Mouse (Mus musculus) cerebellum, adult 9-10 months (tissue): ENCODE data around the gene Pnliprp1.

Source experiments
- DNase-seq: peaks from one replicate; pipeline ENCODE4 v3.0.0; 2022

The Pnliprp1 gene

DNA sequence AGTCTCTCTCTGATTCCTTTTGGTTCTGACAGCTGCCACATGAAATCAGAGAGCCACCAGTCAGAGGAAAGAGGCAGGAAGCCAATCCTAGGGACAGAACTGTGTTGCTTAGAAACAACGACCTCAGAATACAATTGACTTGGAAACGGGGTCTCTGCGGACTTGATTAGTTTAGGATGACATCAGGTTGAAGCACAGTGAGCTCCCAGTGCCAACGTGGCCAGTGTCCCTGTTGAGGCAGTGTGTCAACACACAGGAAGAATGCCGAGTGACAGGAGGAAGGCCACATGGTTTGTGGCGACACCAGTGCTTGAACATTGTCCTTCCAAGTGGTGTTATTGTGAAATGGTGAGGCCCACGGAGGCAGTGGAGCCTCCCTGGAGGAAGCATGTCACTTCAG is 55.3 kb downstream of the Pnliprp1 start:
- DNase-seq = no peak

- DNase-seq = no peak
These were observed 60.5 kb downstream of the Pnliprp1 start for GRCm38 (mm10) chr19:58789194-58789593.
